Mouse (Mus musculus) cerebellum, adult 2 months (tissue): ENCODE measurements at regions not wholly inside any gene's neighbourhood (a gene's known extent, or its start where the extent isn't known, plus 50 kb on each side); places are given as distances from the start of the nearest gene placed in this dataset.

ENCODE experiments used
- DNase-seq, 2 experiments: peaks; one replicate each; pipeline ENCODE4 v3.0.0; 2021
- H3K27ac ChIP-seq: fragments of 200-500 bp; 2 replicates; pipeline ENCODE4 v1.5.1; 2012; ENCODE audit warnings: low read length, control low read depth, inconsistent platforms; ENCODE audit not compliant: insufficient read depth
- H3K27me3 ChIP-seq: fragments of 200-500 bp; 2 replicates; pipeline ENCODE4 v1.6.1; 2012; ENCODE audit warnings: inconsistent platforms, mild to moderate bottlenecking, low read length, moderate library complexity; ENCODE audit not compliant: control insufficient read depth, insufficient read depth
- H3K4me1 ChIP-seq: fragments of 200-500 bp; 2 replicates; pipeline ENCODE4 v1.6.1; 2011; ENCODE audit warnings: low read length; ENCODE audit not compliant: control insufficient read depth, insufficient read depth
- H3K4me3 ChIP-seq: fragments of 200-500 bp; replicated peaks from 2 replicates; pipeline ENCODE3; 2011; ENCODE audit warnings: mild to moderate bottlenecking, low read depth, low read length, control low read depth; ENCODE audit not compliant: insufficient read depth
- CTCF ChIP-seq: fragments of 200-500 bp; IDR thresholded peaks from 2 replicates; pipeline ENCODE4 v1.5.1; 2011; ENCODE audit warnings: low read depth, mild to moderate bottlenecking, control low read depth, low read length, moderate library complexity, borderline replicate concordance; ENCODE audit not compliant: insufficient read depth
- POLR2A ChIP-seq: fragments of 200-500 bp; IDR thresholded peaks from 2 replicates; pipeline ENCODE4 v1.6.1; 2011; ENCODE audit warnings: low read length, control low read depth, borderline replicate concordance; ENCODE audit not compliant: insufficient read depth
- WGBS: fragments of 180-500 bp; shearing (Covaris S2); methylation state at CpG from one replicate; pipeline ENCODE4 v1.1.7; 2018; 5-methylcytosine and 5-hydroxymethylcytosine counted together

- H3K27ac ChIP-seq = no peak overlapping the region
- no peak for TF ChIP-seq CTCF
- no peak for TF ChIP-seq POLR2A
- H3K27me3 ChIP-seq = no peaks in the 10 kb centered on the region
- no peak for DNase-seq
- WGBS = 91% methylated on average over 3 of the region's 3 CpGs
- no peak overlapping the region for H3K4me3 ChIP-seq
- no peaks in the 10 kb centered on the region; the same call in 1 of the 2 replicates for H3K4me1 ChIP-seq
Measured at GRCm38 (mm10) chr1:89359257-89359656, 95.3 kb upstream of the Agap1 start.

- H3K4me1 ChIP-seq = peaks cover 2% of the 10 kb centered on the region
- no peaks in the 10 kb centered on the region for H3K27me3 ChIP-seq
- no peak for TF ChIP-seq POLR2A
- peak; percentile 61 for TF ChIP-seq CTCF
- H3K27ac ChIP-seq = no peak overlapping the region; the same call in 1 of the 2 replicates
- H3K4me3 ChIP-seq = no peak overlapping the region
- 13% methylated on average over 12 of the region's 12 CpGs for WGBS
- peak; percentile 53 to 62 for DNase-seq
Measured at GRCm38 (mm10) chr1:89364547-89365305, 89.9 kb upstream of the Agap1 start.

- TF ChIP-seq CTCF = no peak
- no peak for TF ChIP-seq POLR2A
- Histone ChIP-seq H3K27ac (no peak overlapping the region), H3K27me3 (no peaks in the 10 kb centered on the region), H3K4me1 (peaks cover 2% of the 10 kb centered on the region), H3K4me3 (no peak overlapping the region)
- DNase-seq = no peak
- 97% methylated on average over 5 of the region's 5 CpGs for WGBS
Measured at GRCm38 (mm10) chr1:89366891-89367290, 87.7 kb upstream of the Agap1 start.

GRCm38 (mm10) chr1:89373806-89374205, 80.8 kb upstream of the Agap1 start:
- Histone ChIP-seq H3K4me1 (no peaks in the 10 kb centered on the region), H3K27ac (no peak overlapping the region), H3K27me3 (no peaks in the 10 kb centered on the region), H3K4me3 (no peak overlapping the region)
- TF ChIP-seq POLR2A (no peak), CTCF (no peak)
- DNase-seq = no peak

- DNase-seq = no peak
- TF ChIP-seq POLR2A = no peak
- TF ChIP-seq CTCF = no peak
- Histone ChIP-seq H3K4me1 (no peaks in the 10 kb centered on the region), H3K4me3 (no peak overlapping the region), H3K27me3 (no peaks in the 10 kb centered on the region), H3K27ac (no peak overlapping the region)
- WGBS = 96% methylated on average over 2 of the region's 2 CpGs
Measured at GRCm38 (mm10) chr1:89374271-89374670, 80.3 kb upstream of the Agap1 start.

GRCm38 (mm10) chr1:89382021-89382420, 72.6 kb upstream of the Agap1 start:
- Histone ChIP-seq H3K27ac (no peak overlapping the region), H3K4me3 (no peak overlapping the region), H3K27me3 (no peaks in the 10 kb centered on the region), H3K4me1 (peaks cover 23% of the 10 kb centered on the region)
- 9% methylated on average over 6 of the region's 6 CpGs for WGBS
- no peak for TF ChIP-seq POLR2A
- TF ChIP-seq CTCF = peak; percentile 20; the same call in 1 of the 2 replicates
- DNase-seq = peak; percentile 65 to 77

- 86% methylated on average over 6 of the region's 6 CpGs for WGBS
- H3K27me3 ChIP-seq = no peaks in the 10 kb centered on the region
- H3K27ac ChIP-seq = no peak overlapping the region
- peaks cover 23% of the 10 kb centered on the region for H3K4me1 ChIP-seq
- TF ChIP-seq CTCF (no peak), POLR2A (no peak)
- DNase-seq = no peak
- no peak overlapping the region for H3K4me3 ChIP-seq
Measured at GRCm38 (mm10) chr1:89385111-89385510, 69.5 kb upstream of the Agap1 start.

- no peak for DNase-seq
- TF ChIP-seq POLR2A (no peak), CTCF (no peak)
- H3K4me3 ChIP-seq = no peak overlapping the region
- H3K27me3 ChIP-seq = no peaks in the 10 kb centered on the region
- 86% methylated on average over 4 of the region's 4 CpGs for WGBS
- H3K27ac ChIP-seq = no peak overlapping the region
- H3K4me1 ChIP-seq = no peaks in the 10 kb centered on the region
Measured at GRCm38 (mm10) chr1:89392711-89393110, 61.9 kb upstream of the Agap1 start.
